Mouse (Mus musculus) kidney, postnatal 25 days (tissue): ENCODE results near the gene Carmil1.

Experiments used
- DNase-seq, 2 experiments: peaks; one replicate each; pipeline ENCODE4 v3.0.0; 2021; ENCODE audit warnings: mixed read lengths in 2 of 2

Carmil1 gene

DNA sequence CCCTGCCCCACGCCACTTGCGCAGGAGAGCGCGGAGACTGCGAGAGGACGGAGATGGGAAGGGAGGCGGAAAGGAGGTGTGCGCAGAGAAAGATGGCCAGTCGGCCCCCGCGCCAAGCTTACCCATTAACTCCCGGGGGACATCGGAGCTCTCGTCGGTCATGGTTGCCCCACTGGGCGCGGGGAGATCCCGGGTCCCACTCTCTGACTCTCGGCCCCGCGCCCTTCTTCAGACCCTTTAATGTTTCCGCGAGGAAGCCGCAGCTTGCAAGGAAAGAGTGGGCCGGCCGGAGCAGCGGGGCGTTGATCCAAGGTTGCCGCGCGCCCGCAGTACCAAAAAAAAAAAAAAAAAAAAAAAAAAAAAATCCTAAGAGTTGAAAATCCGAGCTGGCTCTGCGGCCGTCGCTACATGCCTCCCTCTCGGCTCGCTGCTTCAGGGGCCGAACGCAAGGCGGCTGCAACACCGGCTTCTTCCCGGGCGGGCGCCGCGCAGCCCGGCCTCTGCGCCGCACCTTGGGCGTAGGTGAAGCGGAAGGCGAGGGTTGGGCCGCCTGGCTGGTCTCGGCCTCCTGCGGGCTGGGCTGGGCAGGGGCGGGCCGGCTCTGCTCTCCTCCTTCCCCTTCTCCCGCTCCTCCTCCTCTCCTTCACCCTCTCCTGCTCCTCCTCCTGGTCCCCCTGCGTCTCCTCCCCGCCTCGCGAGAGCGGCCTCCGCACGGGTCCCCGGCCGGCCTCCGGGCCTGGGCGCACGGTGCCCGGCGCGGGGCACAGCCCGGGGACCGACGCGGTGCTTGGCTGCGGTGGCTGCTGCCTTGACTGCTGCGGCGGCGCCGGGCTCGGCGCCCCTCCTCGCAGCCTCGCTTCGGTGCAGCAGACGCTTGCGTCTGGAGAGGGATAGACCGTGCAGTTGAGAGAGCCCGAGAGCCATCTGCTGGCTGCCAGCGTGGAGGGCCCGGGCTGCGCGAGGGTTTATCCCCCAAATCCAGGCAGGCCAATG, at the start of gene Carmil1:
Gene Carmil1 (minus strand): TSS at position 357 of the 993 bp plus-strand sequence.
- peak; percentile 81 to 94 for DNase-seq

DNA sequence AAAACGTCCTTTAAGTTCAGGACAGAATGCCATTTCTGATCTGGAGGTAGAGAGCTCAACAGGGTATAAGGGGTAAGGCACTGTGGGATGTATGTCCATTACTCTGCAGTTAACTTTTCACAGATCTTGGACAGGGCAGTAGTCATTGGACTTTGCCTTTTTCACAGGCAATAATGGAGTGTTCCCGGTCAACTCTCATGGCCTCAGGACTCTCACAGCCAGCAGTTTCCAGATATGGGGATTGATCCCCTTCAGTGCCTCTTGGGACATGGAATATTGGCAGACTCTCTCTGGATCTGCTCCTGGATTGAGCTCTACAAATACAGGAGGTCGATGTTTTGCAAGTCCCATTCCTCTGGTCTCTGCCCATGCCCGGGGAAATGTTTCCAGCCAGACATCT, 49.5 kb upstream of the Carmil1 start:
- DNase-seq, result peak in 1 of 2 experiments; percentile 51

DNA sequence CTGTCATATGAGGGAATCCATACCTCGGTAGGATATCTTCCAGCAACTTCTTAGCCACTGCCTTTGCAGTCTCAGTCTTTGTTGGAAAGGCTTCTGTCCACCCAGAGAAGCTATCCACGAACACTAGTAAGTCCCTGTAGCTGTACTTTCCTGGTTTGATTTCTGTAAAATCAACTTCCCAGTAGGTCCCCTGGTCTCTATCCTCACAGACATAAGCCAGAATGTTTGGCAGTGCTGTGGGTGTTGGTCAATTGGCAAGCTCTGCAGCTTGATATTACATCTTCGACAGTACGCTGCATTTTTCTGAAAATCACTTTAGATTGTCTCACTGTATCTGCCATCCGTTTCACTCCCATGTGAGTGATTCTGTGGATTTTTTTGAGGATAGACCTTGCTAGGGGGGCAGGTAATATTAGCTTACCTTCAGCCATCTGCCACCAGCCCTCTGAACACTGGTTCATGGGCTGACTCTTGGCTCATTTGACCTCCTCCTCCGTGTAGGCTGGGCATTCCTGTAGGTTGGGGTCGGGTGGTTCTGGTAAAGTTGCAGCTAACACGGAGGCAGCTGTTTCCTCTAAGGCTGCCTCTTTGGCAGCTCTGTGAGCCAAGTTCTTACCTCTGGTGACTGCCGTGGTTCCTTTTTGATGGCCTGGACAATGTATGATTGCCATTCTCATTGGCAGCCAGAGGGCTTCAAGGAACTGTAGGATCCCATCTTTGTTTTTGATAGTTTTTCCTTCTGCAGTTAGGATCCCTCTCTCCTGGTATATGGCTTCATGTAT, 47.6 kb upstream of the Carmil1 start:
- DNase-seq, result no peak

DNA sequence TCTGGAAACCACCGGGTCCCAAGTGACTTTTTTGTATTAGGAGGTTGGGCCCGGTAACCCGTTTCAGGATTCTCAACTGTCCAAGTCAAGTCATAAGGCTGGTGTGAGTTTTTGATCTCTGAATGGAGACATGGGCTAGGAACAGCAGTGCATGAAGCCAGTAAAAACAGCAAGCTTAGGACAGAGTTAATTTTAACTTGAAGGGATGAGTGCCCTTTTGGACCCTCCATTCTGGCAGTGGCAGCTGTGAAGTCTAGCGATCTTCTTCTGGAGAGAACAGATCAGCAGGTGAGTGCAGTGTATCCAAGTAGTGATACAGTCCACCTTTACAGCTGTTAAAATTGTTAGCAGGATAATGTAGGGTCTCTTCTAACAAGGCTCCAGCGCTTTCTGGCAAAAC, 46.6 kb upstream of the Carmil1 start, which contains the start of gene Cmah:
Gene Cmah (plus strand): TSS at position 204 of the 400 bp plus-strand sequence.
- peak; percentile 62 to 80 for DNase-seq

DNA sequence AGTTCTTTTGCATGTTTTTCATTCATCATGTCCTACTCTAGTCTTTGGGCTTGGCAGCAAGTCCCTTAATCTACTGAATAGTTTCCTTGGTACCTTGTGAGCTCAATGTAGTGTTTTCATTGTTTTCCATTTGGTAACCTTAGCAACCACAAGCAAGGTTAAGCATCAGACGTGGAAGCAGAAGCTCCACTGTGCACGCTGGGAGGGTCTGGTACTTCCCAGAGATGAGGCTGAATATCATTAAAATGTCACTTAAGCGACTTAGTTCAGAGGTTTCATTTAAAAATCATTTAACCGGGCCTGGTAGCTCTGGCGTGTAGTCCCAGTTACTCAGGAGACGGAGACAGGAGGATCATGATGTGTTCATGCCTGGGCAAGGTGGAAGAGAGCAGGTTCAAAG, 40.7 kb upstream of the Carmil1 start:
- DNase-seq, result no peak

DNA sequence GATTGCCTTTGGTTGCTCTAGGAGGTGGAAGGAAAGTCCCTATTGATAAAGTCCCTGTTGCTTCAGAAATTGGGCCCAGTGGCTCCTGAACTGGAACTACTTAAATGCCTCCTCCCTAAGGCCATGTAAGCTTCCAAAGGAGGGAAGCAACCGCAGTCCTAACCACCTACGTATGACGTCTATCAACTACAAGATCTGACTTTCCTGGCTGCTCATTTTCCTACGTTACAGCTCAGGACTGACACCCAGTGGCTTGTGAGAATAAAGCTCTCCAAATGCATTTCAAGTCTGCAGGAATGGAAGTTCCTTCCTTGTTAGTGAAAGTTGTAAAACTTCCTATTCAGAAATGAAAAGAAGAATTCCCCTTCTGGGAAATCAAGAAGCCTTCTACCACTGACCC, 38.0 kb upstream of the Carmil1 start:
- DNase-seq, result peak in 1 of 2 experiments; percentile 43

DNA sequence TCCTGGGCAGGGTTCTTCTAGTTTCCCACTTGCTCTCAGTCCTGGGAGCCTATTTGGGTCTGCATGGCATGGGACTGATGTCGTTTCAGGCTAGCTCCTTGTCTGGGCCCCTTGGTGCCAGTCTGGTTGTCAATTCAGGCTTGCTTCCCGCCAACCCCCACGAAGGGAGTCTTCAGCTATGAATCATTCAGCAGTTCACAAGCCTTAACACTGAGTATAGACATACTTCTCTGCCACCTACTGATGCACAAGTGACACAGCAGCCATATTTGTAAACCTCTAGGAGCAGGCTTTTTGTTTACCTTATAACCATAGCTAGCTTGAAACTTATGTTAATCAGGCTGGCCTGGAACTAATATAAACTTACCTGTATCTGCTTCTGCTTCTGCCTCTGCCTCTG, 36.0 kb upstream of the Carmil1 start:
- no peak for DNase-seq

DNA sequence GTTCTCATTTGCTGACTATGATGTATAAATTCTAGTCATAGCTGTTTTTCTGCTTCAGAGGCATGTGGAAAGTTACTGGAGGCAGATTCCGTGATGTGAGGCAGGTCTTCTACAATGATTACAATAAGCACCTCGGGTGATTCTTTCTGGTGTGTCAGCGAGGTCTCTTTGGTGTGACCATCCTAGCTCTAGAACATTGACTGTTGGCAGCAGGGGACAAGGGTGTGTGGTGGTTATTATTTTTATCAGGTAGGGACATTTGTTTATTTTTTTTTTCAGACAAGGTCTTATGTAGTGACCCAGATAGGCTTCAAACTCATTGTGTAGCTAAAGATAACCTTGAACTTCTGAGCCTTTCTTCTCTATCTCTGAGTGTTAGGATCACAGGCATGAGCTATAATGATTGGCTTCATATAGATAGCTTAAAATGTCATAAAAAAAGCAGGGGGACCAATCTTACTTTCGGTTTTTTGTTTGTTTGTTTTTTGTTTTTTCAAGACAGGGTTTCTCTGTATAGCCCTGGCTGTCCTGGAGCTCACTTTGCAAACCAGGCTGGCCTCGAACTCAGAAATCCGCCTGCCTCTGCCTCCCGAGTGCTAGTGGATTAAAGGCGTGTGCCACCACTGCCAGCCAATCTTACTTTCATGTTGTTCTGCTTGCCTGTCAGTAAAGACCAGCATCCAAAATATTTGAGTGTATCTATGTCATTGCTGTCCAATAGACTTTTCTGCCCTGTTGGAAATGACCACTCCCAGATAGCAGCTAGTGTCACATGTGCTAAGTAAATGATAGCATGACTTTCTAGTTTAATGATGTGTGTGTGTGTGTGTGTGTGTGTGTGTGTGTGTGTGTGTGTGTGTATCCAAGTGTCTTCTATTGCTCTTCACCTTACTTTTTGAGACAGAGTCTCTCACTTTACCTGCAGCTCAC, 30.7 kb upstream of the Carmil1 start:
- DNase-seq, result no peak

DNA sequence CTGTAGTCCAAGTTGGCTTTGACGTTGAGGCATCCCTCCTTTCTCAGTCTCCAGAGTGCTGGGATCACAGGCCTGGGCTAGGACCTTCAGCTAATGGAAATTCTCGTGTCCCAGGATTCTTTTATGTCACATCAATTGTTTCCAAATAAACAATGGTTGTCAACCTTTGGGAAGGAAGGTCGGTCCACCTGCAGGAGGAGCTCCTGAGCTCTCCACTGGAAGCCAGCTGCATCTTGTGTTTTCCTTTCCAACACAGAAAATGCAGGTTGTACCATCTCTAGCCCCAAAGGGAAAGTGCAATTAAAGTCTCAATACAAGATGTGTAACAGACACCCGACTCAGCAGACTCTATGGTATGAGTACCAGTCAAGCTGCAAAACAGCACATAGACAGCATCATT, 25.7 kb upstream of the Carmil1 start:
- DNase-seq, result peak in 1 of 2 experiments; percentile 42

DNA sequence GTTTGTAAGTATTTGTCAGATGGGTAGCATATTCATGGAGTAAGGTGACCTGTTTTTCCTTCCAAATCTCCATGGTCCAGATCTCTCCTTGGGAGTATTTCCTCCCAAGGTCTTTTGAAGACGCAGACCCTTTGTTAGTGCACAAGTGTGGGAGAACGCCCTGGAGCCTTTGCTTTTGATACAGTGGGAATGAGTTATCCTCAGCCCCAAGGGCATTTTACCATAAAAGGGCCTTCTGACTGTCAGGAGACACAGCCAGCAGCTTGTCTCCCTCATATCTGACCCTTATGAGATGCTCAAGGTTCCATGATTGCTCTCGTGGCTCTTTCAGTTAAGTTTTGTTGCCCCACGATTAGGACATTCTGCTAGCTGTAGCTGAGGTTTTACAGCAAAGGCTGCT, 24.9 kb upstream of the Carmil1 start:
- DNase-seq, result no peak

DNA sequence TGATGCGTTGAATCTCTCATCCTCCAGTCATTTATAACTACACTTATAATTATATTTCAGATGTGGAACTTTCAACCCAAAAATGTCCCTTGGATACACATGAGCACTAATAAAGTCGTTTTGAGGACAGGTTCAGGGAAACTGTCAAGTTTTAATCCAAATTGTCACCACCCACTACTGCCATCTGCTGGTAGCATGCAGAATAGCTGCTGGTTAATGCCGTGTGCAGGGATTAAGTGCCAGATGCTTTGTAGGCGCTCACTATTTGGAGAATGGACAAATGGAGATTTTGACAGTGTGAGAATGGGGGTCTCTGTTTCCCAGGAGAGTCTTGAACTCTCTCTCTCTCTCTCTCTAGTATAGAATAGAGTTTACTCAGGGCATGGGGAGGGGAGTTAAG, 16.7 kb upstream of the Carmil1 start:
- peak in 1 of 2 experiments; percentile 45 for DNase-seq

DNA sequence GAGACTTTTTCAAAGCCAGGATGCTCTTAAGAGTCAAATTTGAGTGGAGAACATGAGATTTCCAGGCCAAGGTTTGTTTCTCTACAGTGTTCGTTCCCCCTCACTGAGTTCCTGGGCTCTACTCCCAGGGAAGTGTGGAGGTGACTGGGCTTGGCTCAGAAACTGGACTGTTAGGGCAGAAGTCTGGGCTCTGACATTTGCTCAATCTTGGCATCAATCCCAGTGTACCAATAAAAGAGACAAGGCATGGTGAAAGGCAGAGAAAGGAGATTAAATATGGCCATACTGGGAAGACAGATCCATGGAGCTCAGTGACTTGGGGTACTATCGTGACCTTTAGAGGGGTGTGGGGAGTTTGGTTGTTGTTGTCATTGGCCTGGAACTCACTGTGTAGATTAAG, 6.8 kb upstream of the Carmil1 start:
- DNase-seq, result peak; percentile 35 to 64

DNA sequence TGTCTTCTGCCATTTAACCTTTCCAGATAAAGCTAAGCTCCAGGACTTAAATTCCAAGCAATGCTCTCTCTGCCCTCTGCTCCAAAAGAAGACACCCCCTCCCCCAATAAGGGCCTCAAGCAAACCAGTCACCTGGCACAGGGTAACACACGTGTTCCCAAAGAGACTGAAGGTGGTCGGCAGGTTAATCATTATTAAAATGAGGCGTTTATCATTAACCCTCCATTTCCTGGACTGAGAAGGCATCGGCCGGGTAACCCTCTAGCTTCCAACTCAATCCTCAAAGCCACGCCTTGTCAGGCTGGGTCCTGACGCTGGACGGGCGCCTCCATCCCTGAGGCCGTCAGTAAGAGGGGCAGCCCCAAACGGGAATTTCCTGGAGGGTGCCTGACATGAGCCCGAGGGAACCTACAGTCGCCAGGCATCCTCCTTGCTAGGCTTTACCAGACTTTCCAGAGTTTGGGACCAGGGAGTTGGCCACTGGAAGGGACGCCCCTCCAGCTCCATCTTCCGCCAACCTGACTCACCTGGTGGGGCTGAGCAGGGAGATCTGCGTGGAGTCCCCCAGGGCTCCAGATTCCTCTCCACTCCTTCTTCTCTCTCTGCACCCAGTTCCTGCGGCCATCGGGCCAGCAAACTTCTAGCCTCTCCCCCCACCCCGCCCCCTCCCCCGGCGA, 695 bp downstream of the Carmil1 start:
- peak; percentile 53 to 75 for DNase-seq

DNA sequence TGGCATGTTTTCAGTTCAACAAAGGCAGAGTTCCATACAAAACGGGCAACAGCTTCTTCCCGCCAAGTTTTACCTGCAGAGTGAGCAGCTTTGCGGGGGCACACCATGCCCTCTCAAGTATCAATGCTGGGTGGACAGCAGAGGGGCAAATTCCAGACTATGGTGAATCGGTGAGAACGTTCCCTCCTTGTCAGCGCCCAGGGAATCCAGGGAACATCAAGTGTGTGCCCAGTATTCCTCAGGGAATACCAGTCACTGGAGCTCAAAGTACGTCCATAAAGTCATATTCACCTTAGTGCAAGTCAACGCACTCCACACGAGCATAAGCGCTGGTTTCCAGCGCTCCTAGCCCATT, 1.2 kb downstream of the Carmil1 start:
- DNase-seq, result peak in 1 of 2 experiments; percentile 35

DNA sequence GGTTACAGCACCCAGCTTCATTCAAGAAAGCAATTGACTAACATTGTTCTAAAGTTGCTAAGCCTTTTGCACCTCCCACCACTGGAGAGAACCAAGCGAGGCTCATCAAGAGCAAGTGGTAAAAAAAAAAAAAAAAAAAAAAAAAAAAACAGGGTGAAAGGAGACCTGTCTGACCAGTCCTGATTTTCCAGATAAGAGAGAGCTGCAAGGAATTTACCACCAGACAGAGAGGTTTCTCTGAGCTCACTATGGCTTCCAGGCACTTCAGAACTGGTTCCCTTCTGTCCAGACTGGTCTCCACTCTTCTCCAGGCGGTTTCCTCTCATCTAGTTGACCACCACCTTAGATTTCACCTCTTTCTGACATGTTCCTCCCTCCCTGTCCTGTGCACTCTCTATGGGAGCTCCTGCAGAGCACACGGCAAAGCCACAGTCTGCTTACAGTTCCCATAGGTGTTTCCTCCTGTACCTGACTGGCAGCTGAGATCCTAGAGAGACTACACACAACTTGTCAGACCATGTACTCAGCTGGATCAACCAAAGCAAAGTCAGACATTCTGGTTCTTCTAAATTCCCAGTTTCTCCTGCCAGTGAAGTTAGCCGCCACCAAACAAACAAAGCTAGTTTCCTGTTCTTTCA, 7.7 kb downstream of the Carmil1 start:
- DNase-seq, result no peak

DNA sequence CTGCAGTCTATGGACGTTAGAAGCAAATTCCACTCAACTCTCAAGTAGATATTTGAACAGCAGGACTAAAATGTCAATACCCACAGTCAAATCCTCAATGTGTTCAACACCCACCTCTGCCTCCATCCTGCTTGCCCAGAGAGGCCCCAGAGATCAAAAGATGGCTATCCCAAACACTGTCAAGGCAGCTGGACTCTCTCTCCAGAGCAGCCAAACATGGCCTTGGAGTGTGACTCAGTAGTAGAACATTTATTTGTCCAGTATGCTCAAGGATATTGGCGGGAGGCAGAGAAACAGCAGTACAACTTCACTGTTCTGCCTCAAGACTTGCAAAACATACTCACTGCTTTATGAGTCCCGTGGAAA, 11.5 kb downstream of the Carmil1 start:
- DNase-seq, result no peak

DNA sequence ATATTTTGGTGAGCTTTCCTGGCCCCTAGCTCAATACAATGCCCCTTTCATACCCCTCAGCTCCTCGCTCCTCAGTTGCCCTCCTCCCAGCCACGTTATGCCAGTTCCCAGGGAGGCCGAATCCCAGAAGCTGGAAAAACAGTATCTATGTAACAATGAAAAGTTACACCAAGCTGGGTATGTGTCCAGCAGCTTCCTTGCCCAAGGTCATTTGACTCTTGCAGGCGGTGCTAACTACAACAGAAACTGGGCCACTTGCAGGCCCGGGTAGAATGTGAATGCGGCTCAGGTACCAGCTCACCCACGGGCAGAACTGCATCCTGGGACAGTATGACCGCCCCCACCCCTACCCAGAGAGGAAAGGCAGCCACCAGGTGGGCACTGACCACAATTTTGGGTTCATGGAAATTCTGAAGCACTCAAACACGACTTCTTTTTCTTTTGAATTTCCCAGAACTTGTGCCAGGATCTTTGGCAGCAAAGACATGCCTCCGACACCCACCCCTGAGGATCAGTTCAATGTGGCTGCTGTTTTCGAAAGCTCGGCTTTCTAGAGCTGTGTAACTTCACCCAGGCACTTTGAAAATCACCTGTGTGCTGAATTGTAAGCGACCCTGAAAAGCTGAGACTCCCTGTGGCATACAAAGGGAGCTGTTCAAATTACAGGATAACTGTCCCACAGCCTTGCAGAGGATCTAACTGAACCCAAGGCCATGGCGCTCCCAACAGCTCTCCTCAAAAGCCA, 12.1 kb downstream of the Carmil1 start:
- no peak for DNase-seq

DNA sequence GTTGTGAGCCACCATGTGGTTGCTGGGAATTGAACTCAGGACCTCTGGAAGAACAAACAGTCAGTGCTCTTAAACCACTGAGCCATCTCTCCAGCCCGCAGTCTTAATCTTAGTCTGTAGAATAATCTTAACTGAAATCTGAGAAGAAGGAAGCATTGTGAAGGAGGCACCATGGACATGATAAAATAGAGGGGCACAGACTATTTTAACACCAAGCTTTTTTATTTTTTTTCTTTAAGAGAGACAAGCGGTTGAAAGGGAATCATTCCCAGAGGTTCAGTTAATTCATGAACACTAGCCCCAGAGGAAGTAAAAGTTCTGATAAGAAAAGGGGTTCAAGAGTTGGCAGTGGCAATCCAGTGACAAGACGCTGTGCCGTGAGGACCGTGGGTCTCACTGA, 15.8 kb downstream of the Carmil1 start:
- DNase-seq, result no peak

DNA sequence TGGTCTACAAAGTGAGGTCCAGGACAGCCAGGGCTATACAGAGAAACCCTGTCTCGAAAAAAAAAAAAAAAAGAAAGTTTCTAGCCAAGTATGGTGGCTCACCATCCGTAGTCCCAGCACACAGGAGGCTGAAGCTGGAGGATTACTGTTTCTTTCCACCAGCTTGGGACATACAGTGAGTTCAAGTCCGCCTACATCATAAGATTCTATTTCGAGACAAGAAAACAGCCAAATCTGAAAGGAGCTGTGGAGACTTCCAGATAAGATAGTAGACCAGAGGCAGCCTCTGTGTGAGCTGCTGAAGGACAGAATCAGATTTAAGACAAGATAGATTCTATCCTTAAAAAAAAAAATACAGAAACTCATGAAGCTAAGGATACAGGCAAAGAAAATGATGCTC, 17.0 kb downstream of the Carmil1 start:
- DNase-seq, result no peak

DNA sequence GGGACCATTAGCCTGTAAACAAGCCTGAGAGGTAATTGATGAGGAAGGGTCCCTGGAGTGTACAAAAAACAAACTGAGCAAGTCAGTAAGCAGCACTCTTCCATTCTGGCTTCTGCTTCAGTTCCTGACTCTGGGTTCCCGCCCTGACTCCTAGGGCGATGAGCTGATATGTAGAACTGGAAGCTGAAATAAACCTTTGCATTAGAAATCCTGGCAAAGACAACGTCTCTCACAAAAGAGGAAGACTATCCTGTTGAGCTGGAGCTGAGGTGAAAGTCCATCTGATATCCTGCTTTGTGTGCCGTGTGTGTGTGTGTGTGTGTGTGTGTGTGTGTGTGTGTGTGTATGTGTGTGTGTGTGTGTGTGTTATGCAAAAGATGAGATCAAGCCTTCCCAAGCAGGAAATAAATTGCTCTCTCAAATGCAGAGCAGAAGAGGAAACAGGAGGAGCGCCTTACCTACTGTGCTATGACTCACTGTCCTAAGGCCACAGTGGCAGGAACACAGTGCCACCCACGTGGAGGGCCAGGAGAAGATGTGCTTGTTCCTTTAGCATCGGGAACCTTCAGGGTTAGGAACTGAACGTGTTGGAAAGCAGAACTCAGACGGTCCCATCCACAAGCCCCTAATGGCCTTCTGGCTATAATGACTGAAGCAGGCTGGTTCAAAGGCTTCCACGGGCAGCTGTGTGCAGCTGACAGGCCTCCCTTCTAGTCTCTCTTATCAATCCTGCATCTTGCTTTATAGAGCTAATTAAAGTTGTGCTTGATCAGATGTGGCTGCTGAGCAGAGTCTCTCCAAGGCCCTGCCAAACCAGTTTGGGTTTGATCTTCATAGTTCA, 19.6 kb downstream of the Carmil1 start:
- DNase-seq, result no peak
